Mouse (Mus musculus): ENCODE measurements at regions not wholly inside any gene's neighbourhood (a gene's known extent, or its start where the extent isn't known, plus 50 kb on each side); places are given as distances from the start of the nearest gene placed in this dataset.

- no peak for DNase-seq (ENCODE audit: low read depth, low spot score)
These were observed 362.0 kb upstream of the Chd6 start for GRCm38 (mm10) chr2:161470844-161471243.

- peak; percentile 25 for DNase-seq (ENCODE audit: low read depth, low spot score)
These were observed 361.1 kb upstream of the Chd6 start for GRCm38 (mm10) chr2:161470025-161470424.

GRCm38 (mm10) chr2:161467035-161467434 lies 358.2 kb upstream of the Chd6 start:
- peak; percentile 8 for DNase-seq (ENCODE audit: low read depth, low spot score)

GRCm38 (mm10) chr2:161460600-161460999 lies 351.7 kb upstream of the Chd6 start:
- no peak for DNase-seq (ENCODE audit: low read depth, low spot score)

GRCm38 (mm10) chr2:161454466-161454865 lies 345.6 kb upstream of the Chd6 start:
- no peak for DNase-seq (ENCODE audit: low read depth, low spot score)

- DNase-seq (ENCODE audit: low read depth, low spot score), result no peak
These were observed 324.9 kb upstream of the Chd6 start for GRCm38 (mm10) chr2:161433816-161434215.

- DNase-seq (ENCODE audit: low read depth, low spot score), result no peak
These were observed 320.4 kb upstream of the Chd6 start for GRCm38 (mm10) chr2:161429294-161429693.

- peak; percentile 56 for DNase-seq (ENCODE audit: low read depth, low spot score)
These were observed 316.7 kb upstream of the Chd6 start for GRCm38 (mm10) chr2:161425587-161425986.

GRCm38 (mm10) chr2:161418062-161418461 lies 309.2 kb upstream of the Chd6 start:
- no peak for DNase-seq (ENCODE audit: low read depth, low spot score)

- no peak for DNase-seq (ENCODE audit: low read depth, low spot score)
These were observed 307.5 kb upstream of the Chd6 start for GRCm38 (mm10) chr2:161416218-161416927.

GRCm38 (mm10) chr2:161408306-161408705 lies 299.4 kb upstream of the Chd6 start:
- no peak for DNase-seq (ENCODE audit: low read depth, low spot score)

GRCm38 (mm10) chr2:161405847-161406384 lies 297.0 kb upstream of the Chd6 start:
- DNase-seq (ENCODE audit: low read depth, low spot score), result no peak

- no peak for DNase-seq (ENCODE audit: low read depth, low spot score)
These were observed 289.2 kb upstream of the Chd6 start for GRCm38 (mm10) chr2:161398061-161398460.

- no peak for DNase-seq (ENCODE audit: low read depth, low spot score)
These were observed 282.2 kb upstream of the Chd6 start for GRCm38 (mm10) chr2:161390954-161391690.

- no peak for DNase-seq (ENCODE audit: low read depth, low spot score)
These were observed 280.5 kb upstream of the Chd6 start for GRCm38 (mm10) chr2:161389318-161389835.

GRCm38 (mm10) chr2:161387054-161387453 lies 278.2 kb upstream of the Chd6 start:
- no peak for DNase-seq (ENCODE audit: low read depth, low spot score)

GRCm38 (mm10) chr2:161382411-161382810 lies 273.5 kb upstream of the Chd6 start:
- DNase-seq (ENCODE audit: low read depth, low spot score), result no peak

GRCm38 (mm10) chr2:161378313-161378712 lies 269.4 kb upstream of the Chd6 start:
- no peak for DNase-seq (ENCODE audit: low read depth, low spot score)

GRCm38 (mm10) chr2:161362325-161362724 lies 253.4 kb upstream of the Chd6 start:
- no peak for DNase-seq (ENCODE audit: low read depth, low spot score)

GRCm38 (mm10) chr2:161349110-161349509 lies 240.2 kb upstream of the Chd6 start:
- DNase-seq (ENCODE audit: low read depth, low spot score), result no peak

GRCm38 (mm10) chr2:161344018-161344417 lies 235.1 kb upstream of the Chd6 start:
- no peak for DNase-seq (ENCODE audit: low read depth, low spot score)

- no peak for DNase-seq (ENCODE audit: low read depth, low spot score)
These were observed 233.8 kb upstream of the Chd6 start for GRCm38 (mm10) chr2:161342648-161343047.
